Mouse (Mus musculus) right cerebral cortex, postnatal 10 days (tissue): Measurements from ENCODE around the gene Srp9.

ENCODE experiments used
- DNase-seq, 2 experiments: peaks; one replicate each; pipeline ENCODE4 v3.0.0; 2021; ENCODE audit warnings: low spot score in 2 of 2

Srp9 gene

DNA sequence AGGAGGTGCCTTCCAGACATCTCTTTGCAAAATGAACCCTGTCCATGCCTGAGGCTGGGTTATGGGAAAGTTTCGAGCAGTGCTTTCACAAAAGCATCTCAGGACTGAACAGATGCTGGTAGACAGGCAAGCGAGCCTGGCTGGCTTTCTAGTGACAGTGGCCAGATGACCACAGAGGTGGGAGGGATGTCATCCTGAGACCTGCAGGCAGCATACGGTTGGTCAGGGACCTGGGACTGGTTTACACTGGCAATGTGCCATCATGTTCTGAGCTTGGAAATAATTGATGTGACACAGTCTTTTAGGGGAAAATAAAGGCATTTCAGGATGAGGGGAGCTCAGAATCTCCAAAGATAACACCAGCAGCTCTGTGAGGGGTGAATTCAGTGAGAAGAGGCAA is 19.5 kb upstream of the Srp9 start:
- DNase-seq, result no peak

DNA sequence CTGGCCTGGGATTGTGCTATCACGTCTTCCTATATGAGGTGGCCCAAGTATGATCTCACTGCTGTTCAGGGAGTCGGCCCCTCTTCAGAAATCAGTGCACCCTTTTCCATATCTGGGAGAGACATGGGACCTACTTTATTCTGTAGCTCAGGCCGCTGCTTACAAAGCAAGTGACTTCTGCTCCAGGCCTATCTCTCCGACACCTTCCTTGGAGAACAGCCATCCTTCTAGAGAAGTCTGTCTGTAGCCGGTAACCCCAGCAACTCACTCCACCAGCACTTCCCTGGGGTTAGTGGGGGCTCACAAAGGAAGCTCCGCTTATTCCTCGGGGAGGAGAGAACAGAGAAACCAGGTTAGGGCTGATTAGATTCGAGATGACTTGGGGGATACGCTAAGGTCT is 17.3 kb upstream of the Srp9 start:
- no peak for DNase-seq

DNA sequence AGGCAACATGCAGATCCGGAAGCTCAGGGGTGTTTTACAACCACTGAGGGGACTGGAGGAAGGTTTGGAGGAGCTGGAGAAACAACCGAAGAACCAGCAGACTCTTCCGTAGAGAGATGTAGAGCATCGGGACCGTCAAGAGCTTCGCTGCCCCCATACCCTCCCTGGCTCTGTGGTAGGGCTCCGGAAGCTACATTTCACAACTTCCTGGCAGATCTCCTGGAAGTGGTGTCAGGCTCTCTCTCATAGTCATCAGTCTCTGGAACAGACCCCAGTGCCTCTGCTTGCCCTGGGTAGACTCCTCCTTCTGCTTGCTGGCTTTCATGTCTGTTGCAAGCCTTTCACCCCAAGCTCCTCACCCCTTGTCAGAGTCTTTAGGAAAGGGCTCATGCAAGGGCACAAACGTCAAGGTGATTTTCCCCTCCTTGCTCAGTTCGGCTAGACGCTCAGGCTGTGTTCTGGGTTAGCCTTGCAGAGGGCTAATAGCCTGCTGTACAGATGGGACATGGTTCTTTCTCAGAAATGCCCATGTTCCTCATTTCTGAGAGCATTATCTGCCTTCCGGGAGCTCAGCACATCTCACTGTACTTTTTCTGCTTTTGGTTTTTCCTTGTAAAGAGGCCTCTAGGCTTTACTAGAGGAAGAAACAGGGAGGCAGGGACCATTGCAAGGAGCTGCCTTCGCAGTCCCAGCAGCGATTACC is 16.0 kb upstream of the Srp9 start:
- no peak for DNase-seq

DNA sequence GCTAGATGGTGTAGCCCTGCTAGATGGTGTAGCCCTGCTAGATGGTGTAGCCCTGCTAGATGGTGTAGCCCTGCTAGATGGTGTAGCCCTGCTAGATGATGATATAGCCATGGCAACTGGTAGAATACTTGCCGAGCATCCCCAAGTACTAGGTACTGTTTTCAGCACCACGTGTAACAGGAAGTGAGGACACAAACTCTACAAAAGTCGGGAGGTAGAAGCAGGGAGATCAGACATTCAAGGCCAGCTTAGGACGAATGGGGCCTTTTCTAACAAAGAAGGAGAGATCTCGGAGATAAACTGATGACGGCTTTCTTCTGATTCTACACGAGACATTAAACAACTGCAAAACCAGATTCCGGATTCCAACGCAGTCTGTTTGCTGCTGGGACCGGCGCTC is 14.4 kb upstream of the Srp9 start:
- DNase-seq, result no peak

DNA sequence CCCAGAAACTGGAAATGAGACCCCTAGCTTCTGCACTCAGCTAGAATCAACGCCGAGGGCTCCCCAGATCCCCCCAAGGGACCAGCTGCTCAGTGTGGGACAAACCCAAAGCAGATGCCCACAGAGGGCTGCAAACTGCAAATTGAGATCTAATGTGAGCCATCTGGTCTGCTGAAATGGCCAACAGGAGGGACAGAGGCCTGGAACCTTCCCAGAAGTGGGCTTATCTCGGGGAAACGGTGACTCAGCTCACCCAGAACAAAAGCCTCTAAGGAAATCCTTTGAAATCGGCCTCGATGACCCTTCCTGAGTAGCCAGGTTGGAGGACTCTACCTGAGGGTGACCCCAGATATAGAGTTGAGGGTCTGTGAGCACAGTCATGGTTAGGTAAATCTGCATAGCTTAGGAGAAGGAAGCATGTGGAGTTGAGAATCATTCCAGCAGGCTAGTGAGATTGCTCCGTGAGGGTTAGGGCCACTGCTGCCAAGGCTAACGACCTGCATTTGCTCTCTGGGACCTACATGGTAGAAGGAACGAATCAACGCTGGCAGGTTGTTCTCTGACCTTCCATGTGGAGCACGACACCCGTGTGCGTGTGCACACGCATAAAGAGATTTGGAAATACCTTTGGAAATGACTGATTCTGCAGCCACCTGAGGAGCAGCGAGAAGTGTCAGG is 13.7 kb upstream of the Srp9 start:
- no peak for DNase-seq

DNA sequence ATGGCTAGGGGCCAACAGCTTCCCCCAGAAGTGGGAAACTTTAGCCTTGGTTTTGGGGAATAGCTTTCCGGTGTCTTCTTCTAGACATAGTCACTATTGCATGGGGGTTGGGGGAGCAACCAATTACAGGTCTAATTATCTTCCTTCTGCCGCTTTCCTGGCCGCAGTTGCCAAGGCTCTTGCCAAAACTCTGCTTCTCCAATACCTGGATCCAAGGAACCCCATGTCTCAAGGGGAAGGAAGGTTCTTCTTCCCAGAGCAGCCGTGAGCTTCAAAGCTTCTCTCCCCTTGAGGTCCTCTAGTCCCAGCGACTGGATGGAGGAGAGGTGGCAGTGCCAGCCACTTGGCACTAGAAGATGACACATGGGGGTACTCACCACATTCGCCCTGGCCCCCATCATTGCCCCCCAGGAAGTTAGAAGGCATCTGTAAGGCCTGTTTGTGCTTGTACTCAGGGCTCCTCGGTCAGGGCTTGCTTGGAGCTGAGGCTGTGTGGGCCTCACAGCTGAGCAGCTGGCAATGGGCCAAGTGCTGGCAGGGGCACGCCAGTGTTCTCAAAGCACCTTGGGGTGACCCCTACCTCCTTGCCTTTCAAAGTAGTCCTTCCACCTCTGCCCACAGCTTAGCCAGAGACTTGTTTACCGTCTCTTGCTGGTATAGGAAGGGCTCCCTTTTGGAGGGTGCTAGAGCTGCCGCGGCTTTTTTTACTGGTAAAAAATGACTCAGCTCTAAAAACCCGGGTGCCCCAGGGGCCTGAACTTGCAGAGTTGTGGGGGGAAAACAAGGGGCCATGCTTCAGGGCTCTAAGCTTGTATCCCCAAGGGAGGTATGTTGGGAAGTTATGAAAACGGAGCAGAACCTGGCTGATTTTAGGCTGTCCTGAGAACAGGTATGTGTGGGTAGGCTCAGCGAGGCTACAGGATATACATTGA is 12.9 kb upstream of the Srp9 start:
- DNase-seq, result peak in 1 of 2 experiments; percentile 55

DNA sequence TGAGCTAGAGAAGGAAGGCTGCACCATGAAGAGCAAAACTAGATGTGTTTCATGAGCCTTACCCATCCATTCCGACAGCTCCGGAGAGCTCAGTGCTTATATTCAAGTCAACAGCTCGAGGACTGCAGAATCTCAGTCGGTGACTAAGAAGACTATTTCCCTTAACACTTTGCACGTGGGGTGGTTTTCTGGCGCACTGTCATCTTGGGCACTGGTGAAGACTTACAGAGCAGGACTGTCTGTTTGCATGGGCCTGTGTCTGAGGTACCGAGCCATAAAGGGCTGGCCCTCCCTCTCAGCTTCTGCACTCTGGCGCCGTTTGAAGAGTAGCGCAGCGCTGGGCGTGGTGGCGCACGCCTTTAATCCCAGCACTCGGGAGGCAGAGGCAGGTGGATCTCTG is 12.2 kb upstream of the Srp9 start:
- DNase-seq, result no peak

DNA sequence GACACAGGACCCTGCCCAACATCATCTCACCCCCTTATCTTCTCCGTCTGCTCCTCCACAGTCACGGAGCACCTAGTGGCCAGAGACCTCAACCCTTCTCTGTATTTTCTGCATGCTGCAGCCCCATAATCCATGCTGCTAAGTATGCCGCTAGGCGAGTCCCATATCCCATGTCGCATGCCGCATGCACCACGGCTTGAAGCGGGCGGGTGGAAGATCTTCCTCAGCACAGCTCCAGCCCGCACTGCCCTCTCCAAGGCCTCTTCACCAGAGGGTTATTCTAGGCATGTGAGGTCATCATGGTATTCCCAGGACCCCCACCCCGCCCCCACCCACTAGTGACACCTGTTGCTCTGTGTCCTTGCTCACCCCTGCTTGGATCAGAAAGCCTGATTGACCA is 11.4 kb upstream of the Srp9 start:
- DNase-seq, result no peak

DNA sequence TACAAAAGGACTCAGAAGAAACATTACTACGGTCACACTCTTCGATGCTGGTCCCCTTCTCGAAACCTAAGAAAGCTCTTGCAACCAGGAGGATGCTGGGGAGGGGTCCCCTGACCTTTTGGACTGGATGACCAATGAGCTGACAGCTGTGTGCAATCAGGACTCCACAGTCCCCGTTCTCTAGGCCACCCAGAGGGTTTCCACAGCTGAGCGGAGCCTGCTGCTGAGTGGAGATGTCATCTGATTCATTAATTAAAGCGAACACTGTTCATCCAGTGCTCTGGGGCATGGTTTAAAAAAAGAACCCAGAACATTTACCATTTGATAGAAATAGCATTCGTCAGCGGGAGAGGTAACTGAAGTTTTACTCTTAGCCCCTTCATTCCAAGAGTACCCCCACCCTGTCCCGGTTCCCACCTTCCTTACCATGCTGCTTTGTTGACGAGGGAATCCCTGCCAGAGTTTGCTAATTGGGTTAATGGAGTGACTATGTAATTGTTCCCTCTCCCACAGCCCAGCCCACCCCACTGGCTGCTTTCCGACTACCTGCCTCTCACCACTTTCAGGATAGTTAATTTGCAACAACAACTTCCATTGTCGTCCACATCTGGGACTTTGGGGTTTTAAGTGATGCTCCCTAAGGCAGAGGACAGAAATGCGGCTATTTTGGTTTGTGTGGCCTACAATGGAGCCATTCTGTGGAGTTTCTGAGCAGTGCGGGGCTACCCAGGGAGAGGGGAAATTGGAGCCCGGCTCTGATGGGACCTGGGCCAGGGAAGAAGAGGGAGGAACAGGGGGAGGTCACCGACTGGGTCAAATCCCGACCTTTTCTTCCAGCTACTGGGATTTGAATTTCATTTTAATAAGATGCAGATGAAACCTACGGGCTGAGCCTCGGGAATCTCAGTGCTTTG is 10.7 kb upstream of the Srp9 start:
- DNase-seq, result no peak

DNA sequence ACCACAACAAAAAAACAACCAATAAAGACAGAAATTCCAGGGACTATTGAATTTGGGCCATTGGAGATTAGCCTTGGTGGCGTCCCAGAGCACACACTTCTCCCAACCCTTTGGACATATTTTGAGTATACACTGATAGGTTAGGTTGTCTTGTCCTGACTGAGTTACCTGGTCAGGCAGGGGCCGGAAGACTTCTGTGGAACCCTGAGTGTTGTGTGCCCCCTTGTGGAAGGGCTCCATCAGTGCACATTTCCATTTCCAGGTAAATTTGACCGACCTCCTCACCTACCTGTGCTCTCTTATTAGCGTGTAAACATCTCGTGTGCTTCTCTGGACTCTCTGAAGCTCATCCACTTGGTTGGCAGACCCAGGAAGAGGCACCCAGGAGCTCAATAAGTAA is 9.3 kb upstream of the Srp9 start:
- DNase-seq, result no peak

DNA sequence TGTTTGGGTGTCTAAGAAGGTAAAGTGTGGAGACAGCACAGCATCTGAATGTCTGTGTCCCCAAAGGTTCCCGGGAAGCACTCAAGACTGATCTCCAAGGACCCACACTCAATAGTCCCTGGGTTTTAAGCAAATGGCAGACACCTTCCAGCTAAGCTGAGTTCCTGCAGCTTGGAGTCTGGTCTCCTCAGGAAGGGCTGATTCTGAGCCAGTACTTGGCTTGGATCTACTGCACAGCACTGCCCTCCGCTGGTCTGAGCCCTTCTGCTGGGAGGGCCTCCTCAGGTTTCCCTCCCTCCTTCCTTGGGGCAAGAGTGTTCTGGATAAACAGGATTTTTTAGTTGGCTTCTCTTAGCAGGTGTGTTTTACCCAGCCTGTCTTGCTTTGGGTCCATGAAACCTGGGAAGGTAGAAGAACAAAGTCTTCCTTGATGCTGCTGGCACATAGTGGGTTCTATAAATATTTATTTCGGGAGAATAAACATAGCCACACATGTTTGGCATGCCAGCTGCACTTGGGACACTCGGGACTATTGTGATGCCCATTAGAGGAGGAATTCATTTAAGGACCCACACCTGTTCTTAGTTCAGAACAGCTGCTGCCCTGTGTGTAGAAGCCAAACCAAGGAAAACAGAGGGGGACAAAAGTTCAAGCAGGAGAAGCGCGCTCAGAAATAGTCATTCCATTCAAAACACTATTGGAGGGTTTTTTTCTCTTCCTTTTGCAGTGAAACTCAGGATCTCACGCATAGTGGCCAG is 8.7 kb upstream of the Srp9 start:
- DNase-seq, result peak; percentile 58 to 69

DNA sequence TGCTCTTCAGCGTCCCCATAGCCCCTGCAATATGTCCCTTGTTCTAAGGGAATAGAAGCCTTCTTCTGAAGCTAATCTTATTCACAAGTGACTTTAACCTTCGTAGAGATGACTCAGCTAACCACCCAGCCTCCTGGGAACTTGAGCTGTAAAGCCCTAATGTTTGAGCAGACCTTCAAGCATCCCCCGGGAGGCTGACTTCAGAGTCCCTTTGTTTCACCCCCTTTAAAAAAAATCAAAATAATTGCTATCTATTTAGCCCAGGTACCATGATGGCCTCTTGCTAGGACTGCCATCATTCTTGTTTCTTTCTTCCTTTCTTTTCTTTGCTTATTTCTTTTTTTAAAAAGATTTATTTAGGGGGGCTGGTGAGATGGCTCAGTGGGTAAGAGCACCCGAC is 2.1 kb upstream of the Srp9 start:
- no peak for DNase-seq

DNA sequence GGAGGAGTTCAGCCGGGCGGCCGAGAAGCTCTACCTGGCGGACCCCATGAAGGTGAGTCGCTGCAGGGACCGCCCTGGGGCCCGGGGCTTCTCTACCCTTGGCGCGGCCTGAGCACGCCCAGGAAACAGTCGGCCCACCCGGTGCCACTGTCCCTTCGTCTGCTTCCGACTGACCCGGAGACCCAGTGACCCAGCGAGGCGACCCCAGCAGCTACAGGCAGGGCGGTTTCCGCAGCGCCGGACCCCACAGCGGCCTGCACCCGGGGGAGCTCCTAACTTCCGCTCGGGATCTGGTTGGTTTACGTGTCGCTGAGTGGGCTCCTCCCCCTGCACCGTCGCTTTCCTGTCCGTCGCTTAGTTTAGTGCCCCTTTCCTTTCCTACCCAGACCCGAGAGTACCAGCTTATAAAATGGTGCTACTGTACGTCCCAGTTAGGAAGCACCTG is 409 bp downstream of the Srp9 start:
- DNase-seq, result peak; percentile 91 to 94

DNA sequence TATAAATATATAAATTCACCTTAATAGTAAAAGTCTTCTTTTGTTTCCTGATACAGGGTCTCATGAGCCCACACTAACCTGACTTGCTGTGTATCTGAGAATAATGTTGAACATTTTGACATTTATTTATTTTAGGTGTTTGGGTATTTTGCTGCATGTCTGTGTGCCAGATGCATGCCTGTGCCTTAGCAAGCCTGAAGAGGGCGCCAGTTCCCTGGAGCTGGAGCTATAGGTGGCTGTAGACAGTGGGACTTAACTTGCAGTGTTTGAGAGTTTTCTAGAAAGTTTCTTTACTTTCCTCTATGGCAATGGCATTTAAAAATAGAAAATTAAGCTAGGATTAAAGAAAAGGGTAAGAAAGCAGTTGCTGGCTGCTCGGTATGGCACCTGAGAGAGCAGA is 6.3 kb downstream of the Srp9 start:
- DNase-seq, result no peak

DNA sequence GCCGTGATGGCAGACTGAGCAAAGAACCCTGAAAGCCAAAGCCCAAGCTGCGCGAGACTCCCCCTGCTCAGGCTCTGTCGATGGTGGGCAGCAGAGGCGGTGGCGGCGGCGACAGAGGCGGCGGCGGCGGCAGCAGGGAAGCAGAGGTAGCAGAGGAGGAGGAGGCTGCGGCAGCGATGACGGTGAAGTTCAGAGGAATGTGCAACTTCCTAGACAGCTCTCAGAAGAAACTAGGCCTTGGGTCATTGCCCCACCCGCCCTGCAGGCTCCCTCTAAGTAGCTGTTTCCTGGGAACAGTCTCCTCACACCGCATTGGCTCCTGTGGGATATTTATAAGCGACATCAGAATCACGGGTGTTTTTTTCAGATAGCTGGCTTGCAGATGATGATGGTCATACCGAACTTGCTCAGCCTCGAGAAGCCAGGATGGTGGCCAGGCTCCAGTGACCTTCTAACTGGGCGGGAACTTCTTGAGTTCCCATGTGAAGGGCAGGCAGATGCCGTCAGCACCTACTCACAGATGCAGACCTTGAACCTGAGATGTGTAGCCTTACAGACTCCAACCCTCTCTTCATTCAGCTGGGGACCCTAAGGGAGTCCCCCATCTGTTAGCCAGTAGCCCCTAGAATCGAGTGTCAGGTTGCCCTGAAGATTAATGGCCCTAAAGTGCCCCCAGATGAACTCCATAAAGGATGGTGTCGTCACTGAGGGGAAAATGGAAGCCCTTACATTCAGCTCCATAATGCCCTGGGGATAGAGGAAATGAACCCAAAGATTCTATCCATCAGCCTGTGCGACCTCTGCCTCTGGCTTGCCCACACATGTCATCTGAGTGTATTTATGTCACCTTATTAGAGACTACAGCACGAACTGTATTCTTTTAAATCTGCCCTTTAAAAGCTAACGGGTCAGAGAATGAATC is 12.9 kb downstream of the Srp9 start:
- no peak for DNase-seq

DNA sequence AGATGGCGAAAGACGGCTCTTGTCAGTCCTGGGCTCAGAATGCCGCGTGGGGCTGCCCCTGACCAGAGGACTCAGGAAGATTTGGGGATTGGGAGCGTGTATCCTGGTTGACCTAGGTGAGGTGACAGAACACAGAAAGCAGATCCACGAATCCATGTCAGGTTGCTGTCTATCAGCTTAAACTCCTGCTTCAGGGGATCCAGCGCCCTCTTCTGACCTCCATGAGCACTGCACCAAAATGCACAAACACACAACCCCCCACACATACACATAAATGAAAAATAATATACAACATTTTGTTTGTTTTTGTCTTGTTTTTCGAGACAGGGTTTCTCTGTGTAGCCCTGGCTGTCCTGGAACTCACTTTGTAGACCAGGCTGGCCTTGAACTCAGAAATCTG is 13.6 kb downstream of the Srp9 start:
- DNase-seq, result no peak

DNA sequence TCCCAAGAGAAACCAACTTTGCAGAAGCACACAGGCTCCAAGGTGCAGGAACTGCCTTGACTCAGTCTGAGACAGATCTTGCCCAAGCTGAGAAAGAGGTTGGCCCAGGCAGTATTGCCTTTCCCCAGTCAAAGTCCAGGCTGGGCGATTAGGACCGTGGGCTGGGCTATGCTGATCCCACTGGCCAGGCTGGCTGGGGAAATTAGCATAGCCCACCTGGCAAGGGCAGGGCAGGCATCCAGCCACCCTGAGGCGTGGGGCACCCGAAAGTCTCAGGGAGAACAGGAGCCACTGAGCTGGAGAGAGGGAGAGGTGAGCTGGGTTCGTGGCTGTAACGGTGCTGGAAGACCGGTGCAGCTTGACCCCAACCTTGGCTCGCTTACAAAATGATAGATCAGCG is 15.4 kb downstream of the Srp9 start:
- no peak for DNase-seq

DNA sequence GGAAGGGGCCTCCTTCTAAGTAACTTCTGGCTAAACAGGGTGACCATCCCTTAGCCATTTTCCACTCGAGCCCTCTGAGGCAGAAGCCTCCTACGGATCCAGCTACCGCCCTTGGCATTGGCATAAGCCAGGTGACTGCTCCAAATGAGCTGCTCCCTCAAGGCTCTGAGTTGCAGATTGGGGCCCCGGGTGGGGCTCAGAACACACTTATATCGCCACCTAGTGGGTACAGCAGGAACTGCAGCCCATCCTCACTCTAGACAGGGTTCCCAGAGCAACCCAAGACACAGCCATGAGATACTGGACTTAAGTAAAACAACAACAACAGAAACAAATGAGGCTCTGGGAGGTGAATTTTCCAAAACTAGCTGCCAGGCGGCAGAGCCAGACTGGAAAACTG is 15.8 kb downstream of the Srp9 start:
- peak; percentile 62 to 78 for DNase-seq

DNA sequence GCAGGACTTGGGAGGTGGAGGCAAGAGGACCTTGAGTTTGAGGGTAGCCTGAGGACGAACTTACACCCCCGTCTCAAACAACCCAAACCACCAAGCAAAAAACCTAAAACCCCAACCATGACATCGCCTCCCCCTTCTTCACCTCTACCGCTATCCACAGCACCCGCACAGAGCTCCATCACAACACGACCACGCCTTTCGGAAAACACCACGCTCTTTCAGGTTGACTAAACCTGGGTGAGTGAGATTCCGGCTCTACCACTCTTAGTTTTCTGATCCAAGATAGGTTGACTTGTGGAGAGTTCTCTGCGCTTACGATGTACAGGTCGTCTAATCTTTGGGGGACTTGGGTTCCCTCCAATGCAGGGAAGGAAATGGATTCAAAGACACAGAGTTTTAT is 18.2 kb downstream of the Srp9 start:
- DNase-seq, result no peak

DNA sequence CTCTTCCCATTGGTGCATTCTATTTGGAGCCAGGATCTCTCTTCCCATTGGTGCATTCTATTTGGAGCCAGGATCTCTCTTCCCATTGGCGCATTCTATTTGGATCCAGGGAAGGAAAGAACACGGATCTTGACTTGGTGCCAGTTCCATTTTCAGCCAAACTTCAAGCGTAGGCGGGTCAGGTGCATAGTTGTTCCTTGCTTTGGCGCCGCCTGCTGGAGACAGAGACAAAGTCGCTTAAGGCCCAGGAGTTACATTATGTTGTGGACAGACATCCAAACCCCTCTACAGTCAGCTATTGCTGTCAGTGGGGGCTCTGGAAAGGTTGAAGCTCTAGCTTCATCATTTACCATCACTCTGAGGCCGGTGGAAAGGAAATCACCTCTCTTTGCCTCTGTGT is 18.8 kb downstream of the Srp9 start:
- DNase-seq, result no peak
